Mouse (Mus musculus): Measurements from ENCODE around the gene Map4k2.

Map4k2 gene

DNA sequence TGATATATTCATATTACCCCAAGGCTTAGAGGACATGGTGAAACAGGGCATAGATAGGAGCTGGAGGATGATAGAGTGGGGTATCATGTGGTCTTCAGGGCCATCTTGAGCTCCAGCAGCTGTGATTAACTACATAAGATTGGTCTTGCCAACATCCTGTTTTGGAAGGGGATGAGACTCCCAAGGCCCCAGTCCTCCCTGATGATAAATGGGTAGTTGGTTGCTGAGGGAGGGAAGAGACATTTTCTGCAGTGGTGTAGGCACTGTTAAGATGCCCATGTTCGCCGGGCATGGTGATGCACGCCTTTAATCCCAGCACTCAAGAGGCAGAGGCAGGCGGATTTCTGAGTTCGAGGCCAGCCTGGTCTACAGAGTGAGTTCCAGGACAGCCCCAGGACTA lies 40.3 kb downstream of the Map4k2 start:
- no peak for DNase-seq

DNA sequence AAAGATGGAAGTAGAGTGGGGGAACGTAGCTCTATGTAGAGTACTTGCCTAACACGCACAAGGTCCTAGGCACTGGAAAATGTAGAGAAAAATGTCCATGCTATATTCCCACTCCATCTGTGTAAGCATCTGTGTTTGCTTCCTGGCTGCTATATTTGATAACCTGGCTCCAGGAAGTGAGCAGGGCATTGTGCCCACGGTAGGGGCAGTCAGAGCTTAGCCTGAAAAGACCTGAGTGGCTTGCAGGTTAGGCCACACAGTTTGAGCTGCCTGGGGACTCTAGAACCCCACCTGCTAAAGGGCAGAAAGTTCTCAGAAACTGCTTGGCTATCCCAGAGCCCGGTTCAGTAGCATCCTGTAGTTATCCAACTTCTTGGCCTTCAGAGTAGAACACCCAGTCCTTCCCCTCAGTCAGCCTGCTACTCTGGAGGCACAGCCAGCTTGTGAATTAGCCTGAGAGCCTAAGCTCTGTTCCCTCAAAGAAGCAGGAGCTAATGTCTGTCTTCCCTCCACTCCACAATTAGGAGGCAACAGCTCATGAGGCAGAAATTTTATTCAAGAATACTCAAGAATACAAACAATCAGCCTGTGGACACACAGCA lies 41.5 kb downstream of the Map4k2 start:
- DNase-seq = no peak

DNA sequence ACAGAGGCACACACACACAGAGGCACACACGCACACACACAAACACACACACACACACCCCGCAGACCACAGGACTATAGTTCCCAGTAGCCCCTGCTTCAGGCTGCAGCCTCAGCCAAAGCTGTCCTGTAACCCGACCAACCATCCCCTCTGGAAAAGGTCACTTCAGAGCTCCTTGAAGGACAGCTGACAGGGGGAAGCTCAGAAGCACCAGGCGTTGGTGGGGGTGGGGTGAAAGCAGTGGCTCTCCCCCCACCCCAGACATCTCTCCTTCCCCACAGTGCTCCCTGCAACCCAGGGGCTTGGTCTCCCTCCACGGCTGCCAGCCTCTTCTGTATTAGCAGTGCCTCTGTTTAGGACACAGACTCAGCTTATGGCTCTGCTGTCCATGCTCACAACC lies 42.5 kb downstream of the Map4k2 start:
- DNase-seq = no peak

GRCm38 (mm10) chr19:6384128-6384527 lies 43.2 kb downstream of the Map4k2 start, which contains the start of gene Pygm:
TSS of gene Pygm (plus strand) at chr19:6384399.
- DNase-seq = peak in 1 of 2 experiments; percentile 38

DNA sequence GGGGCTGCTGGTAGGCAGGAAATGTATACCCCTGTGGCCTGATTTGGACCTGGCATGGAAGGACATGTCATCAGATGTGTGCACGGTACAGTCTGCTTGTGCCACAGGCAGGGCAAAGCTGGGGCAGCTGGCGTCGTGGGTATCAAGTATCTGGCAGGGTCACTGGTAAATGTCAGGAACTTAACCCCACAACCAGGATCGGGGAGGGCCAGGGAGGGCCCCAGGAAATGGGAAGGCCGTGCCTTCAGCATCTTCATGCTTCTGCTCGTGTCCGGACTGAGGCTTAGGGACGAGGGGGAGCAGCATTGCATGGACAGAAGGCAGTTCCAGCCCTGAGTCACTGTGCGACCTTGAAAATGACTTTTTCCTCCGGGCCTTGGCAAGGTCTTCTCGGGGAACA lies 44.0 kb downstream of the Map4k2 start:
- no peak for DNase-seq

GRCm38 (mm10) chr19:6385419-6385818 lies 44.5 kb downstream of the Map4k2 start:
- DNase-seq = no peak

DNA sequence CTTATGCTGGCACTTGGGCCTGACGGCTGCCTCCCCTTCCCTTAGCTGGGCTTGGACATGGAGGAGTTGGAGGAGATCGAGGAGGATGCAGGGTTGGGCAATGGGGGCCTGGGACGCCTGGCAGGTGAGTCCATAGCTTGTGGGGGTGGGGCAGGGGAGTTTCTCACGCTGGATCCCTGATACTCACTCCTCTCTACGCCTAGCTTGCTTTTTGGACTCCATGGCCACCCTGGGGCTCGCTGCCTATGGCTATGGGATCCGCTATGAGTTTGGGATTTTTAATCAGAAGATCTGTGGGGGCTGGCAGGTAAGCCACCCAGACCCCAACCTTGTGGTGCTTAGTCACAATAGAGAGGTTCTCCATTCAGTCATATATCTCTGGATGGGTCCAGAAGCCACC lies 44.9 kb downstream of the Map4k2 start:
- no peak for DNase-seq

DNA sequence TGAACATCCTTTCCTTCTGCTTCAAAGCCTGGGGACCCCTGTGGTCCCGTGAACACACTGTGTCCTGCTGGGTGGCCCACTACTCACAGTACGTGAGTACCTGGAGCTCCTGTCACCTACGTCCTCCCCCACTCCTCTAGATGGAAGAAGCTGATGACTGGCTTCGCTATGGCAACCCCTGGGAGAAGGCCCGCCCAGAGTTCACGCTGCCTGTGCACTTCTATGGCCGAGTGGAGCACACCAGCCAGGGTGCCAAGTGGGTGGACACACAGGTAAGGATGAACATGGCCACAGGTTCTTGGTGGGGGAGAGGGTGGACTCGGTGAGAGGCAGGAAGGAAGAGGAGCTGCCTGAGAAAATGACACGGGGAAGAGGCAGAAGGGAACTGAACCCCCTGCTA lies 45.3 kb downstream of the Map4k2 start:
- no peak for DNase-seq

DNA sequence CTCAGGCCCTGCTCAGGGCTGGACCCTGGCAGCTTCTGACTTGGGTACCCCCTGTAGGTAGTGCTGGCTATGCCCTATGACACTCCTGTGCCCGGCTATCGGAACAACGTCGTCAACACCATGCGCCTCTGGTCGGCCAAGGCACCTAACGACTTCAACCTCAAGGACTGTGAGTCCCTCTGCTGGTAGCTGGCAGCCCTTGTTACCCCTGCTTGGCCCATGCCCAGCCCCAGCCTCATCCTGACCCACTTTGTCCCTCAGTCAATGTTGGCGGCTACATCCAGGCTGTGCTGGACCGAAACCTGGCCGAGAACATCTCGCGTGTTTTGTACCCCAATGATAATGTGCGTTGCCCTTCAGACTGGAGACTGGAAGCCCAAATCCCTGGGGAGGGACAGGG lies 47.1 kb downstream of the Map4k2 start:
- DNase-seq = no peak

- peak; percentile 54 to 60 for DNase-seq
These were observed 48.9 kb downstream of the Map4k2 start for GRCm38 (mm10) chr19:6389803-6390202.

DNA sequence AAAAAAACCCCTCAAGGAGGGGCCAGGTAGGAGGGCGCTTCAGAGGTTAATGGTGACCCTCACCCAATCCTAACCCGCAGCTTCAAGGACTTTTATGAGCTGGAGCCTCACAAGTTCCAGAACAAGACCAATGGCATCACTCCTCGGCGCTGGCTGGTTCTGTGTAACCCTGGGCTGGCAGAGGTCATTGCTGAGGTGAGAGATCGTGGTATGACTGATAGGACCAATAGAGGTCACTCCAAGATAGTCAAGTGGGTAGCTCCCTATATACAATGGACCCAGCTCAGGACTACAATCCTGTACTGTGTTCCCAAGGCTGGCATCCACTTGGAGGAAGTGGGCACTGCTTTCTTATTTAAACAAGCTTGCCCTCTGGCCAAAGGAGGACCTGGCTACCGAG lies 49.3 kb downstream of the Map4k2 start:
- DNase-seq = no peak

DNA sequence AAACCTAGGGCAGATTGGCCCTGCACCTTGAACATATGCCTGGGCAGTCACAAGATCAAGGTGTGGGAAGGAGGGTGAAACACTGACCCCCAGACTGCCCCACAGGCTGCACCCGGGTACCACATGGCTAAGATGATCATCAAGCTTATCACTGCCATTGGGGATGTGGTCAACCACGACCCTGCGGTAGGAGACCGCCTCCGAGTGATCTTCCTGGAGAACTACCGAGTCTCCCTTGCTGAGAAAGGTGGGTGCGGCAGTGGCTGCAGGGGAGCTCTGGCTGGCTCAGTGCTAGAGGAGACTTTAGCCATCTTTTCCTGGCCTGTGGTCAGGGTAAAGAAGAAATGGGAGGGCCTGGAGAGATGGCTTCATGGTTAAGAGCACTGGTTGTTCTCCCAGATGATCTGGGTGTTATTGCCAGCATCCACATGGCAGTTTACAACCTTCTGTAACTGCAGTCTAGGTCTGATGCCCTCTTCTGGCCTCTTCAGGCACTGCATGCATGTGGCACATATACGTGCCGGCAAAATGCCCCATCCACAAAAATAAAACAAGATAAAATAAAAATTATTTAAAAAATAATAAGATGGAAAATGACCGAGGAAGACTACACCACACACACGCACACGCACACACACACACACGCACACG lies 51.9 kb downstream of the Map4k2 start:
- no peak for DNase-seq

GRCm38 (mm10) chr19:6393637-6394036 lies 52.7 kb downstream of the Map4k2 start:
- DNase-seq = no peak

DNA sequence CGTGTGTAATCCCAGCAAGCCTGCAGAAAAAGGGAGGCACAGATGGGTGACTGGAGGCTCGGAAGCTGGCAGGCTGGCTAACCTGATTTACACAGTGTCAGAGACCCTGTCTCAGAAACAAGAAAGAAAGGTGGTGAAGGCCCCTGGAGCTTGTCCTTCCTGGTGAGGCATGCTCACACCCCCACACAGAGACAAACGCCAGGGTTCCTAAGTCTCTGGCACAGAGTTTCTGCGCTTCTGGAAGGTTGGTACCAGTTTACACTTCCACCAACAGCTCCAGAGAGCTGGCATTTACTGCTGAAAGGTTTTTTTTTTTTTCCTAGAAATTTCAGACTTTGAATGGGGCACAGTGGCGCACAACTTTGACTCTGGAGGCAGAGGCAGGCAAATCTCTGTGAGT lies 55.3 kb downstream of the Map4k2 start:
- no peak for DNase-seq

GRCm38 (mm10) chr19:6397582-6398249 lies 56.8 kb downstream of the Map4k2 start:
- DNase-seq = no peak

DNA sequence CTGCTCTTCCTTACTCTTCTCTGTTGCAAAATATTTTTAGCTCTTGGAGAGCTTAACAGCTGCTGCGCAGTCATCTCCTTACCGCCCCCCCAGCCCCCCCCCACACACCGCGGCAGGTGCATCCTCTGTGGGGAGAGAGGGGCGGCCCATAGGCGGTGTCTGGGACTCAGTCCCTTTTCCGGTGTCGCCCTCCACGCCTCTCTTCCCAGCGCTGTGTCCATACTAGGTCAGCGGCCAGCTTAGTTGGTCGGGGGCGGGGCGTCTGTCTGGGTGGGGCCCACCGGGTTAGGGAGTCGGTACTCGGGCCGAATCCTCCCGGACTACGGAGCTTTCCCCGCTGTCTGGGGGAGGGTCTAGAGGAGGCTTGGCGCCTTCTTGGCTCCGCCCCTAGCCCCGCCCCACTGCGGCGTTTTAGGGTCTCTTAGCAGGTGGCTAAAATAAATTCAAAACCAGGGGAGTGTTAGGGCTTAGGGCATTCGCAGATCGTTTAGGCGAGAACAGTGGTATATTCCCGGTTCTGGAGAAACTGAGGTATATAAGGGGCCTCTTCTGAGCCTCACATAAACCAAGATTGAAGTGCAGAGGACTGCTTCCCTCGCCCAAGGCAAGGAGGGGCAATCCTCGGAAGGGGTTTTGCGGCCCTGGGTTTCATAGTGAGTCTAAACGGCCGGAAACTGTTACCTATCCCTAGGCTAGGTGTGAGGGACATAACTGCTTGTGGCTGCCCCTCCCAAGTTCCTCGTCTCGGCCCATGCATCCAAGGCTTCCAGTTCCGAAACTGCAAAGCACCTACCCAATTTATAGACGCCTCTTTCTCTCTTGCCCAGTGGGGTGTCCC lies 57.7 kb downstream of the Map4k2 start:
- peak; percentile 87 to 90 for DNase-seq

DNA sequence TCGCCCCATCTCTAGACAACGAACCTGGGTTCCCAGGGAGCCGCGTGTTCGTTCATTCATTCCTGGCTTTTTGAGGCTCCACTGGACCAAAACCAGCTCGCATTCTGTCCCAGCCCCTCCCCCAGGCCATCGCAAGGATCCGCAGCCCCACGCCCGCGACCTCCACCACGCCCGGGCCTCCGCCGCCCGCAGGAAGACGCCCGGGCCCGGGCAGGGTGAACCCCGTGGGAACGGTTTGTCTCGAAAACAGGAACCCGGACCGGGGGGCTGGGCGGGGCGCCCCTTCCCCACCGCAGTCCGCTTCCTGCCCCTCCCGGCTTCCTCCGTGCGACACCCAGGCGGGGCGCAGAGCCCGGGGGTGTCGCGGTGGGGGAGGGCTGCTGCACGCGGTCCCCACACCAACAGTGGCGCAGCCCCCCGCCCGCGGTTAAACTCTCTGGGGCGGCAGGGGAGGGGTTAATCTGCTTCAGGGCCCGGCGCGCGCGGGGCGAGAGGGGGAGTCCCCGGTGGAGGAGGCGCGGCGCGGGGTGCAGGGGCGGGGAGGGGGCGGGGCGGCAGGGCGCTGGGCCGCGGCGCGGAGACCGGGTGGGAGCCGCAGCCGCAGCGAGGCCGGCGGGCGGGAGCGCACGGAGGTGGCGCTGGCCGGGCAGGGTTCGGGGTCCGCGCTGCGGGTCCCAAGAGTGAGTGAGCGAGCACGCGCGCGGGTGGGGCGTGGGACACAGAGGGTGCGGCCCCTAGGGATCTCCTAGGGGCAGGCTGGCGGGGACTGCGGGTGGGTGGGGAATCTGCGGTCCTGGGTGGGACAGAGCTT lies 58.6 kb downstream of the Map4k2 start, which contains the start of gene Rasgrp2:
Rasgrp2 (plus strand) TSS at position 56 of the 811 bp plus-strand sequence.
- peak; percentile 92 to 96 for DNase-seq

- DNase-seq = peak; percentile 41 to 54
These were observed 59.5 kb downstream of the Map4k2 start for GRCm38 (mm10) chr19:6400096-6401086.

- DNase-seq = peak; percentile 76 to 91
These were observed 60.3 kb downstream of the Map4k2 start for GRCm38 (mm10) chr19:6401131-6401815.

DNA sequence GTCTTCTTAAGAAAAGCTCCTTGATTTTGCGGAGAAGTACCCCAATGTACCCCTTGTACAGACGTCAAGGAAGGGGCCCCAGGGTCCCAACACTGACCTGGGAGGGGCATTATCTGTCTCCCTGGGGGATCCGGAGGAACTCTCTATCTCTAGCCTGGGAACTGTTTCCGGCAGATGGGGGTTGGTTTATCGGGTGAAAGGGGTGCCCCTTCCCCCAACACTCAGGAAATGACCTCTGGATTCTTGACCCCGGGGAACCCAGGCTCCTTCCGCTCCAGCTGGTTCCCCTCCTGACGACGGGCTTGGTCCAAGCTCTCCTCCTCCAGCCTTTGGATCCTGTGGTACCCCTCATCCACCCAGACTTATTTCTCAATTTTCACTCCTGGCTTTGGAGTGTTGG lies 61.0 kb downstream of the Map4k2 start:
- no peak for DNase-seq
